Mouse (Mus musculus) stomach, postnatal 0 days (tissue): ENCODE measurements around the gene Galnt14. TPM values are rescaled to one million over a fixed set of nuclear protein-coding genes. Genes with fewer than 3 reads are reported as not detected.

Experiments used
- ATAC-seq: fragments of 200-750 bp; cut with Nextera tagmentation; 2 replicates; pipeline ENCODE4 v1.8.0; 2017; ENCODE audit not compliant: low FRiP score, low TSS enrichment
- DNase-seq: peaks from one replicate; pipeline ENCODE4 v3.0.0-alpha.2; 2016; ENCODE audit warnings: low spot score
- H3K27ac ChIP-seq: fragments of 300-500 bp; sonication (generic); replicated peaks from 2 replicates; pipeline ENCODE4 v1.5.1; 2014; ENCODE audit warnings: mild to moderate bottlenecking, control low read depth
- H3K27me3 ChIP-seq: fragments of 300-500 bp; sonication (generic); 2 replicates; pipeline ENCODE4 v1.6.1; 2014; ENCODE audit warnings: low read length; ENCODE audit not compliant: control insufficient read depth, insufficient read depth
- H3K36me3 ChIP-seq: fragments of 300-500 bp; sonication (generic); 2 replicates; pipeline ENCODE4 v1.6.1; 2014; ENCODE audit warnings: low read length, mixed read lengths; ENCODE audit not compliant: control insufficient read depth, insufficient read depth
- H3K4me1 ChIP-seq: fragments of 300-500 bp; sonication (generic); replicated peaks from 2 replicates; pipeline ENCODE4 v1.6.1; 2014; ENCODE audit warnings: antibody characterized with exemption; ENCODE audit not compliant: control insufficient read depth, insufficient read depth
- H3K4me2 ChIP-seq: fragments of 300-500 bp; sonication (generic); replicated peaks from 2 replicates; pipeline ENCODE4 v1.6.1; 2014; ENCODE audit warnings: low read depth, mild to moderate bottlenecking, control low read depth, moderate library complexity
- H3K4me3 ChIP-seq: fragments of 300-500 bp; sonication (generic); 2 replicates; pipeline ENCODE4 v1.5.1; 2014; ENCODE audit warnings: low read depth, low read length, control low read depth
- H3K9ac ChIP-seq: fragments of 300-500 bp; sonication (generic); 2 replicates; pipeline ENCODE4 v1.6.1; 2014; ENCODE audit warnings: mild to moderate bottlenecking, low read length, control low read depth, mixed read lengths
- H3K9me3 ChIP-seq: fragments of 300-500 bp; sonication (generic); 2 replicates; pipeline ENCODE4 v1.6.1; 2016; ENCODE audit warnings: low read length; ENCODE audit not compliant: control insufficient read depth
- CTCF ChIP-seq: IDR thresholded peaks from 2 replicates; pipeline ENCODE4 v1.5.1; 2016; ENCODE audit warnings: antibody characterized with exemption, low read depth, mild to moderate bottlenecking, moderate library complexity
- EP300 ChIP-seq: optimal IDR thresholded peaks from 2 replicates; pipeline ENCODE3; 2016; ENCODE audit warnings: antibody characterized with exemption
- WGBS: fragments of 180-500 bp; shearing (Covaris S2); extraction: QIAGEN DNeasy Blood & Tissue Kit; methylation state at CpG from one replicate; pipeline ENCODE4 v1.1.7; 2014; 5-methylcytosine and 5-hydroxymethylcytosine counted together
- polyA plus RNA-seq: library from polyadenylated mRNA; unstranded; fragments of >200 nt; fragmentation: Nextera tagmentation; extraction: Ambion mirVana; gene quantifications from 2 replicates; pipeline ENCODE4 v1.2.1, GENCODE M21; 2015

Galnt14 gene
- polyA plus RNA-seq, 1 experiment from 2014 or later, result 0.07 TPM

- no peak overlapping the region for H3K4me3 ChIP-seq
- H3K27ac ChIP-seq, result no peak overlapping the region
- no peaks in the 10 kb centered on the region for H3K36me3 ChIP-seq
- H3K4me1 ChIP-seq, result no peaks in the 10 kb centered on the region
- no peak for ATAC-seq
- TF ChIP-seq EP300 (no peak), CTCF (no peak)
- peaks cover 6% of the 10 kb centered on the region; the same call in 1 of the 2 replicates for H3K27me3 ChIP-seq
- H3K9ac ChIP-seq, result no peak overlapping the region
- DNase-seq, result no peak
- no peak overlapping the region for H3K4me2 ChIP-seq
- no peaks in the 10 kb centered on the region for H3K9me3 ChIP-seq
- 85% methylated on average over 8 of the region's 8 CpGs for WGBS
Measured at GRCm38 (mm10) chr17:73714440-73715221, 4.4 kb upstream of the Galnt14 start.

GRCm38 (mm10) chr17:73713347-73713746 lies 3.1 kb upstream of the Galnt14 start:
- H3K9ac ChIP-seq, result no peak overlapping the region
- H3K4me3 ChIP-seq, result no peak overlapping the region
- H3K36me3 ChIP-seq, result no peaks in the 10 kb centered on the region
- TF ChIP-seq EP300 (no peak), CTCF (no peak)
- DNase-seq, result no peak
- no peaks in the 10 kb centered on the region for H3K9me3 ChIP-seq
- H3K4me2 ChIP-seq, result no peak overlapping the region
- peaks cover 6% of the 10 kb centered on the region; the same call in 1 of the 2 replicates for H3K27me3 ChIP-seq
- H3K27ac ChIP-seq, result no peak overlapping the region
- WGBS, result 45% methylated on average over 11 of the region's 11 CpGs
- no peaks in the 10 kb centered on the region for H3K4me1 ChIP-seq
- ATAC-seq, result no peak

- DNase-seq (no peak), ATAC-seq (no peak)
- Histone ChIP-seq H3K27ac (no peak overlapping the region), H3K4me3 (no peak overlapping the region), H3K9me3 (no peaks in the 10 kb centered on the region), H3K36me3 (no peaks in the 10 kb centered on the region), H3K9ac (no peak overlapping the region), H3K4me1 (no peaks in the 10 kb centered on the region), H3K27me3 (peaks cover 6% of the 10 kb centered on the region; the same call in 1 of the 2 replicates), H3K4me2 (no peak overlapping the region)
- 70% methylated on average over 15 of the region's 15 CpGs for WGBS
- TF ChIP-seq EP300, result no peak
- TF ChIP-seq CTCF, result no peak
Measured at GRCm38 (mm10) chr17:73711919-73712318, 1.7 kb upstream of the Galnt14 start.

- DNase-seq, result peak; percentile 16
- H3K9me3 ChIP-seq, result no peaks in the 10 kb centered on the region
- TF ChIP-seq EP300 (no peak), CTCF (no peak)
- 3% methylated on average over 43 of the region's 43 CpGs for WGBS
- no peak overlapping the region for H3K9ac ChIP-seq
- H3K36me3 ChIP-seq, result no peaks in the 10 kb centered on the region
- peak; percentile 10; the same call in 1 of the 2 replicates for ATAC-seq
- H3K27ac ChIP-seq, result no peak overlapping the region
- peak overlapping the region; percentile 82 for H3K4me2 ChIP-seq
- no peaks in the 10 kb centered on the region for H3K4me1 ChIP-seq
- peaks cover 6% of the 10 kb centered on the region; the same call in 1 of the 2 replicates for H3K27me3 ChIP-seq
- peak overlapping the region; percentile 51 for H3K4me3 ChIP-seq
Measured at GRCm38 (mm10) chr17:73709131-73710041, 867 bp downstream of the Galnt14 start.

GRCm38 (mm10) chr17:73708451-73708850 lies 1.8 kb downstream of the Galnt14 start:
- DNase-seq, result no peak
- Histone ChIP-seq H3K4me2 (no peak overlapping the region), H3K4me1 (no peaks in the 10 kb centered on the region), H3K27me3 (peaks cover 6% of the 10 kb centered on the region; the same call in 1 of the 2 replicates), H3K36me3 (no peaks in the 10 kb centered on the region), H3K9ac (no peak overlapping the region), H3K4me3 (no peak overlapping the region), H3K27ac (no peak overlapping the region), H3K9me3 (no peaks in the 10 kb centered on the region)
- WGBS, result 87% methylated on average over 6 of the region's 6 CpGs
- TF ChIP-seq CTCF (no peak), EP300 (no peak)
- ATAC-seq, result no peak
